Mouse (Mus musculus): ENCODE measurements at regions not wholly inside any gene's neighbourhood (a gene's known extent, or its start where the extent isn't known, plus 50 kb on each side); places are given as distances from the start of the nearest gene placed in this dataset.

- H3K27me3 ChIP-seq (ENCODE audit: insufficient read depth, low read length), result 0 out of 2 replicates have a peak, but pooled peaks cover 4% of the 10 kb centered on the region
- no peak overlapping the region for H3K4me3 ChIP-seq (ENCODE audit: low read depth, low read length)
- ATAC-seq (ENCODE audit: insufficient read depth) (peak; percentile 70), DNase-seq (peak; percentile 93)
- no peak overlapping the region for H3K9ac ChIP-seq
- H3K9me3 ChIP-seq (ENCODE audit: low read depth, low read length), result no peaks in the 10 kb centered on the region
- peak; percentile 26 for TF ChIP-seq CTCF (IDR thresholded peaks at IDR 0.05; ENCODE audit: low read depth)
- no peak overlapping the region for H3K4me2 ChIP-seq
- WGBS, result 20% methylated on average over 2 of the region's 2 CpGs
- H3K36me3 ChIP-seq (ENCODE audit: insufficient read depth), result no peaks in the 10 kb centered on the region
- H3K27ac ChIP-seq (ENCODE audit: low read depth), result no peak overlapping the region
- peaks cover 13% of the 10 kb centered on the region for H3K4me1 ChIP-seq (ENCODE audit: insufficient read depth)
These were observed 102.7 kb downstream of the Ptpn20 start for GRCm38 (mm10) chr14:33691690-33692089.

GRCm38 (mm10) chr14:33694224-33694623, 105.2 kb downstream of the Ptpn20 start:
- ATAC-seq (ENCODE audit: insufficient read depth) (no peak), DNase-seq (no peak)
- peaks cover 5% of the 10 kb centered on the region for H3K4me1 ChIP-seq (ENCODE audit: insufficient read depth)
- no peak for TF ChIP-seq CTCF (IDR thresholded peaks at IDR 0.05; ENCODE audit: low read depth)
- H3K9me3 ChIP-seq (ENCODE audit: low read depth, low read length), result no peaks in the 10 kb centered on the region
- H3K4me3 ChIP-seq (ENCODE audit: low read depth, low read length), result no peak overlapping the region
- no peak overlapping the region for H3K4me2 ChIP-seq
- 74% methylated on average over 2 of the region's 2 CpGs for WGBS
- 0 out of 2 replicates have a peak, but pooled peaks cover 4% of the 10 kb centered on the region for H3K27me3 ChIP-seq (ENCODE audit: insufficient read depth, low read length)
- H3K36me3 ChIP-seq (ENCODE audit: insufficient read depth), result no peaks in the 10 kb centered on the region
- no peak overlapping the region for H3K9ac ChIP-seq
- H3K27ac ChIP-seq (ENCODE audit: low read depth), result no peak overlapping the region

GRCm38 (mm10) chr14:33695362-33695982, 106.5 kb downstream of the Ptpn20 start:
- Histone ChIP-seq H3K27me3 (ENCODE audit: insufficient read depth, low read length) (0 out of 2 replicates have a peak, but pooled peaks cover 4% of the 10 kb centered on the region), H3K9me3 (ENCODE audit: low read depth, low read length) (no peaks in the 10 kb centered on the region), H3K36me3 (ENCODE audit: insufficient read depth) (no peaks in the 10 kb centered on the region), H3K4me3 (ENCODE audit: low read depth, low read length) (no peak overlapping the region), H3K4me2 (no peak overlapping the region), H3K9ac (no peak overlapping the region), H3K4me1 (ENCODE audit: insufficient read depth) (peaks cover 5% of the 10 kb centered on the region), H3K27ac (ENCODE audit: low read depth) (no peak overlapping the region)
- WGBS, result 18% methylated on average over 8 of the region's 8 CpGs
- peak; percentile 97 for TF ChIP-seq CTCF (IDR thresholded peaks at IDR 0.05; ENCODE audit: low read depth)
- DNase-seq, result peak; percentile 90
- ATAC-seq (ENCODE audit: insufficient read depth), result peak; percentile 39; the same call in 1 of the 2 replicates

- H3K4me1 ChIP-seq (ENCODE audit: insufficient read depth), result no peaks in the 10 kb centered on the region; the same call in 1 of the 2 replicates
- H3K9me3 ChIP-seq (ENCODE audit: low read depth, low read length), result no peaks in the 10 kb centered on the region
- no peak overlapping the region for H3K4me3 ChIP-seq (ENCODE audit: low read depth, low read length)
- H3K27me3 ChIP-seq (ENCODE audit: insufficient read depth, low read length), result 0 out of 2 replicates have a peak, but pooled peaks cover 4% of the 10 kb centered on the region
- 45% methylated on average over 3 of the region's 3 CpGs for WGBS
- H3K9ac ChIP-seq, result no peak overlapping the region
- H3K36me3 ChIP-seq (ENCODE audit: insufficient read depth), result no peaks in the 10 kb centered on the region
- no peak overlapping the region for H3K27ac ChIP-seq (ENCODE audit: low read depth)
- H3K4me2 ChIP-seq, result no peak overlapping the region
- no peak for TF ChIP-seq CTCF (IDR thresholded peaks at IDR 0.05; ENCODE audit: low read depth)
- DNase-seq (no peak), ATAC-seq (ENCODE audit: insufficient read depth) (no peak)
These were observed 107.8 kb downstream of the Ptpn20 start for GRCm38 (mm10) chr14:33696817-33697216.

GRCm38 (mm10) chr14:33699777-33700438, 110.9 kb downstream of the Ptpn20 start:
- Histone ChIP-seq H3K4me2 (no peak overlapping the region), H3K27ac (ENCODE audit: low read depth) (no peak overlapping the region), H3K4me1 (ENCODE audit: insufficient read depth) (no peaks in the 10 kb centered on the region), H3K36me3 (ENCODE audit: insufficient read depth) (no peaks in the 10 kb centered on the region), H3K9ac (no peak overlapping the region), H3K4me3 (ENCODE audit: low read depth, low read length) (no peak overlapping the region), H3K9me3 (ENCODE audit: low read depth, low read length) (no peaks in the 10 kb centered on the region), H3K27me3 (ENCODE audit: insufficient read depth, low read length) (no peaks in the 10 kb centered on the region)
- no peak for TF ChIP-seq CTCF (IDR thresholded peaks at IDR 0.05; ENCODE audit: low read depth)
- ATAC-seq (ENCODE audit: insufficient read depth) (no peak), DNase-seq (no peak)
- WGBS, result 75% methylated on average over 13 of the region's 13 CpGs

- no peak overlapping the region for H3K27ac ChIP-seq (ENCODE audit: low read depth)
- no peak for ATAC-seq (ENCODE audit: insufficient read depth)
- WGBS, result 53% methylated on average over 6 of the region's 6 CpGs
- no peak overlapping the region for H3K4me2 ChIP-seq
- H3K4me1 ChIP-seq (ENCODE audit: insufficient read depth), result no peaks in the 10 kb centered on the region
- H3K27me3 ChIP-seq (ENCODE audit: insufficient read depth, low read length), result no peaks in the 10 kb centered on the region
- no peak overlapping the region for H3K9ac ChIP-seq
- no peak for TF ChIP-seq CTCF (IDR thresholded peaks at IDR 0.05; ENCODE audit: low read depth)
- H3K9me3 ChIP-seq (ENCODE audit: low read depth, low read length), result no peaks in the 10 kb centered on the region
- no peaks in the 10 kb centered on the region for H3K36me3 ChIP-seq (ENCODE audit: insufficient read depth)
- no peak overlapping the region for H3K4me3 ChIP-seq (ENCODE audit: low read depth, low read length)
- DNase-seq, result no peak
These were observed 118.8 kb downstream of the Ptpn20 start for GRCm38 (mm10) chr14:33707661-33708297.

- ATAC-seq (ENCODE audit: insufficient read depth) (no peak), DNase-seq (no peak)
- H3K9ac ChIP-seq, result no peak overlapping the region
- no peaks in the 10 kb centered on the region for H3K4me1 ChIP-seq (ENCODE audit: insufficient read depth)
- WGBS, result 79% methylated on average over 4 of the region's 4 CpGs
- no peak for TF ChIP-seq CTCF (IDR thresholded peaks at IDR 0.05; ENCODE audit: low read depth)
- no peak overlapping the region for H3K27ac ChIP-seq (ENCODE audit: low read depth)
- H3K9me3 ChIP-seq (ENCODE audit: low read depth, low read length), result no peaks in the 10 kb centered on the region
- H3K4me2 ChIP-seq, result no peak overlapping the region
- H3K4me3 ChIP-seq (ENCODE audit: low read depth, low read length), result no peak overlapping the region
- H3K27me3 ChIP-seq (ENCODE audit: insufficient read depth, low read length), result no peaks in the 10 kb centered on the region
- H3K36me3 ChIP-seq (ENCODE audit: insufficient read depth), result no peaks in the 10 kb centered on the region
These were observed 119.3 kb downstream of the Ptpn20 start for GRCm38 (mm10) chr14:33708298-33708665.

All from lung, embryonic 14.5 days (tissue).